Comparison of ENCODE assay signal across 8 mouse cellular contexts in genomic region chr7:141363106-141363751, GRCm38 (mm10). TPM values are rescaled to one million over a fixed set of nuclear protein-coding genes. Genes with fewer than 3 reads are reported as not detected.
DNase-seq lines count a peak whose midpoint lies in the region; ATAC-seq and TF ChIP-seq lines count a peak whose summit lies in the region.

No protein-coding gene starts in this region.

- no peak overlapping the region for H3K4me3 ChIP-seq in cerebellum, adult 2 months (replicated peaks; ENCODE audit: insufficient read depth, low read depth, low read length)
- no peak overlapping the region for H3K4me3 ChIP-seq in midbrain, postnatal 0 days (ENCODE audit: low read depth, low read length)
- H3K4me3 ChIP-seq in stomach, embryonic 15.5 days (replicated peaks) = no peak overlapping the region

- no peaks in the 10 kb centered on the region for H3K36me3 ChIP-seq in midbrain, postnatal 0 days (ENCODE audit: insufficient read depth, low read length)
- H3K36me3 ChIP-seq in stomach, embryonic 15.5 days = no peaks in the 10 kb centered on the region

- no peak overlapping the region for H3K9ac ChIP-seq in midbrain, postnatal 0 days (replicated peaks; ENCODE audit: low read length, poor library complexity, severe bottlenecking)
- H3K9ac ChIP-seq in stomach, embryonic 15.5 days = no peak overlapping the region

- H3K9me3 ChIP-seq in midbrain, postnatal 0 days (ENCODE audit: low read length) = no peaks in the 10 kb centered on the region
- H3K9me3 ChIP-seq in stomach, embryonic 15.5 days = no peaks in the 10 kb centered on the region

- ATAC-seq in midbrain, postnatal 0 days (ENCODE audit: low FRiP score) = no peak
- peak; percentile 36; the same call in 1 of the 2 replicates for ATAC-seq in stomach, embryonic 15.5 days (ENCODE audit: insufficient read depth, low FRiP score, low read depth)

- peaks cover 5% of the 10 kb centered on the region for H3K4me1 ChIP-seq in cerebellum, adult 2 months (ENCODE audit: control insufficient read depth, insufficient read depth, low read length)
- H3K4me1 ChIP-seq in midbrain, postnatal 0 days (ENCODE audit: insufficient read depth, low read length) = no peaks in the 10 kb centered on the region
- peaks cover 7% of the 10 kb centered on the region; the same call in 1 of the 2 replicates for H3K4me1 ChIP-seq in stomach, embryonic 15.5 days

- H3K4me2 ChIP-seq in midbrain, postnatal 0 days (ENCODE audit: low read depth, low read length, poor library complexity, severe bottlenecking) = no peak overlapping the region
- H3K4me2 ChIP-seq in stomach, embryonic 15.5 days = no peak overlapping the region

- peak; percentile 84 for TF ChIP-seq CTCF in cerebellum, adult 2 months (IDR thresholded peaks at IDR 0.05; ENCODE audit: borderline replicate concordance, insufficient read depth, low read depth, low read length)
- peak; percentile 90 for TF ChIP-seq CTCF in midbrain, postnatal 0 days (IDR thresholded peaks at IDR 0.05)

- H3K27ac ChIP-seq in cerebellum, adult 2 months (ENCODE audit: insufficient read depth, low read length) = no peak overlapping the region
- H3K27ac ChIP-seq in midbrain, postnatal 0 days (ENCODE audit: low read depth, low read length) = no peak overlapping the region
- no peak overlapping the region for H3K27ac ChIP-seq in stomach, embryonic 15.5 days

- 56% methylated on average over 4 of the region's 4 CpGs for WGBS in cerebellum, adult 2 months
- 57% methylated on average over 4 of the region's 4 CpGs for WGBS in midbrain, postnatal 0 days
- 55% methylated on average over 4 of the region's 4 CpGs for WGBS in stomach, embryonic 15.5 days

- intact Hi-C loops in left cerebral cortex, postnatal 4 days (cut with DNase I) = loop anchor here (10.0 kb wide), 1 partner anchor 98 kb away; the partner anchor contains the start of gene Irf7

- no peaks in the 10 kb centered on the region for H3K27me3 ChIP-seq in cerebellum, adult 2 months (ENCODE audit: control insufficient read depth, insufficient read depth, low read length)
- peaks cover 8% of the 10 kb centered on the region; the same call in 1 of the 2 replicates for H3K27me3 ChIP-seq in midbrain, postnatal 0 days (ENCODE audit: insufficient read depth, low read length)
- no peaks in the 10 kb centered on the region for H3K27me3 ChIP-seq in stomach, embryonic 15.5 days (replicated peaks)

- DNase-seq in ovary, postnatal 36 days (ENCODE audit: low spot score) = peak; percentile 47
- DNase-seq in ovary, adult 18-20 months (ENCODE audit: low spot score) = no peak
- peak; percentile 80 to 82 for DNase-seq in cerebellum, adult 2 months
- peak; percentile 19 to 22 for DNase-seq in gastrocnemius, adult 8-10 months (ENCODE audit: low spot score in 2 of 2)
- DNase-seq in kidney, adult 11 months = peak; percentile 56
- peak; percentile 74 for DNase-seq in left cerebral cortex, postnatal 4 days
- DNase-seq in midbrain, postnatal 0 days (ENCODE audit: low spot score) = peak; percentile 88

- TF ChIP-seq POLR2A in cerebellum, adult 2 months (IDR thresholded peaks at IDR 0.05; ENCODE audit: borderline replicate concordance, insufficient read depth, low read length) = no peak

RNA-seq across cellular contexts. Expression of gene Eps8l2, which starts 24.5 kb away (rescaled TPM):
- polyA plus RNA-seq in cerebellum, adult 2 months (2012; rRNA removed) = 77.3 and 90.4 TPM in 2 replicates
- 1 to 10 TPM; 1.3 to 3.4 (median 2.2) TPM for total RNA-seq in gastrocnemius, adult 8-10 months (2022)
- total RNA-seq in left cerebral cortex, postnatal 4 days (2021) = under 1 TPM; 0.86 to 0.97 TPM
- 2.4 and 3.1 TPM in 2 replicates for total RNA-seq in midbrain, postnatal 0 days (2014; rRNA removed)
- 0.48 and 0.74 TPM in 2 replicates for polyA plus RNA-seq in midbrain, postnatal 0 days (2015; fragmentation: Nextera tagmentation; extraction: Ambion mirVana)
- polyA plus RNA-seq in stomach, embryonic 15.5 days (2015; fragmentation: Nextera tagmentation; extraction: Ambion mirVana) = 59.6 and 59.7 TPM in 2 replicates

RNA-seq across cellular contexts. Expression of gene Taldo1, which starts 28.8 kb away (rescaled TPM):
- 222 and 232 TPM in 2 replicates for polyA plus RNA-seq in cerebellum, adult 2 months (2012; rRNA removed)
- total RNA-seq in gastrocnemius, adult 8-10 months (2022) = 10 to 100 TPM; 81.4 to 87.7 (median 84.4) TPM
- total RNA-seq in left cerebral cortex, postnatal 4 days (2021) = 100 to 1,000 TPM; 146 to 152 TPM
- 166 and 175 TPM in 2 replicates for total RNA-seq in midbrain, postnatal 0 days (2014; rRNA removed)
- 245 and 255 TPM in 2 replicates for polyA plus RNA-seq in midbrain, postnatal 0 days (2015; fragmentation: Nextera tagmentation; extraction: Ambion mirVana)
- polyA plus RNA-seq in stomach, embryonic 15.5 days (2015; fragmentation: Nextera tagmentation; extraction: Ambion mirVana) = 347 and 384 TPM in 2 replicates

RNA-seq across cellular contexts. Expression of gene Tmem80, which starts 35.7 kb away (rescaled TPM):
- 66.7 and 68.3 TPM in 2 replicates for polyA plus RNA-seq in cerebellum, adult 2 months (2012; rRNA removed)
- total RNA-seq in gastrocnemius, adult 8-10 months (2022) = 10 to 100 TPM in 3 of 4 experiments, 1 to 10 TPM in 1; 9.1 to 11.5 (median 11.3) TPM
- 10 to 100 TPM; 21.1 to 21.9 TPM for total RNA-seq in left cerebral cortex, postnatal 4 days (2021)
- 25.8 and 29.1 TPM in 2 replicates for total RNA-seq in midbrain, postnatal 0 days (2014; rRNA removed)
- polyA plus RNA-seq in midbrain, postnatal 0 days (2015; fragmentation: Nextera tagmentation; extraction: Ambion mirVana) = 31.5 and 34.5 TPM in 2 replicates
- polyA plus RNA-seq in stomach, embryonic 15.5 days (2015; fragmentation: Nextera tagmentation; extraction: Ambion mirVana) = 39.3 and 40.6 TPM in 2 replicates

RNA-seq across cellular contexts. Expression of gene Deaf1, which starts 35.7 kb away (rescaled TPM):
- 47.5 and 49.3 TPM in 2 replicates for polyA plus RNA-seq in cerebellum, adult 2 months (2012; rRNA removed)
- total RNA-seq in gastrocnemius, adult 8-10 months (2022) = 10 to 100 TPM; 10.6 to 15.1 (median 12.7) TPM
- 100 to 1,000 TPM; 246 to 267 TPM for total RNA-seq in left cerebral cortex, postnatal 4 days (2021)
- 246 and 289 TPM in 2 replicates for total RNA-seq in midbrain, postnatal 0 days (2014; rRNA removed)
- 291 and 306 TPM in 2 replicates for polyA plus RNA-seq in midbrain, postnatal 0 days (2015; fragmentation: Nextera tagmentation; extraction: Ambion mirVana)
- polyA plus RNA-seq in stomach, embryonic 15.5 days (2015; fragmentation: Nextera tagmentation; extraction: Ambion mirVana) = 66.9 and 70.8 TPM in 2 replicates

RNA-seq across cellular contexts. Expression of gene Gatd1, which starts 50.7 kb away (rescaled TPM):
- 48.1 and 49.2 TPM in 2 replicates for polyA plus RNA-seq in cerebellum, adult 2 months (2012; rRNA removed)
- total RNA-seq in gastrocnemius, adult 8-10 months (2022) = 1 to 10 TPM; 6.5 to 9.8 (median 7.8) TPM
- 10 to 100 TPM; 43.1 to 44.6 TPM for total RNA-seq in left cerebral cortex, postnatal 4 days (2021)
- total RNA-seq in midbrain, postnatal 0 days (2014; rRNA removed) = 72.0 and 72.9 TPM in 2 replicates
- 47.7 and 48.9 TPM in 2 replicates for polyA plus RNA-seq in midbrain, postnatal 0 days (2015; fragmentation: Nextera tagmentation; extraction: Ambion mirVana)
- 51.1 and 53.0 TPM in 2 replicates for polyA plus RNA-seq in stomach, embryonic 15.5 days (2015; fragmentation: Nextera tagmentation; extraction: Ambion mirVana)
